Mouse (Mus musculus): ENCODE measurements around the gene Fbxl19.

DNA sequence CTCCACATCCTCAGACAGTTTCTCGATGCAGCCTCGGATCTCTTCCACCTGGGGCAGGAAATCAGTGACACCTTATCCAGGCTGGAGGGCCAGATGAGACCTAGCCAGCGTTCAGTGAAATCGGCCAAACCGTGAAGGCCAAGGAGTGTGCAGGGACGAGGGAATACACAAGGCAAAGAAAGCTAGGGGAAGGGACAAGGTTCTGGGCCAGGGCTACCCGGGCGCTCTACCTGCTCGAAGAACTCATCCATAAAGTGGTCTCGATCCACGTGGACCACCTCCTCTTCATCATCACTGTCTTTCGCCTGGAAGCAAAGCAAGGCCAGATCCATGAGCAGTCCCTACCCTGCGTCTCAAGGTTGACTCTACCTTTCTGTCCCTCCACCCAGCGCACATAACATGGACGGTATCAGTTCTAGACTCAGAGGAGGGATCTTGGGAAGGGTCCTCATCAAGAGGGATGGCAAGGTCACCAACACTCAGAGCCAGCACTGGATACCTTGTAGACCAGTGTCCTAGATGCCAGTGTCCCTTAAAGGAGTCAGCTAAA, 70.8 kb downstream of the Fbxl19 start:
- TF ChIP-seq CTCF (conservative IDR thresholded peaks at IDR 0.05; ENCODE audit: low read length) (no peak), NANOG (IDR thresholded peaks at IDR 0.05; ENCODE audit: borderline replicate concordance, low read length) (no peak), POU5F1 (IDR thresholded peaks at IDR 0.05; ENCODE audit: borderline replicate concordance, low read length) (no peak)

Data from E14TG2a.4 (cell line).